Mouse (Mus musculus): ENCODE measurements around the gene Ddx42.
A peak's percentile ranks its signal among the peaks of the same experiment; 100 is the strongest.
"Not testable (repeated sequence)": the region's sequence is repeated elsewhere in the genome, so short reads cannot be mapped to it uniquely, and the experiment has no call there.

Ddx42 gene

GRCm38 (mm10) chr11:106216730-106217490 lies at the start of gene Ddx42:
Gene Ddx42, plus strand, starts transcription at chr11:106216926.
- DNase-seq = peak; percentile 93

DNA sequence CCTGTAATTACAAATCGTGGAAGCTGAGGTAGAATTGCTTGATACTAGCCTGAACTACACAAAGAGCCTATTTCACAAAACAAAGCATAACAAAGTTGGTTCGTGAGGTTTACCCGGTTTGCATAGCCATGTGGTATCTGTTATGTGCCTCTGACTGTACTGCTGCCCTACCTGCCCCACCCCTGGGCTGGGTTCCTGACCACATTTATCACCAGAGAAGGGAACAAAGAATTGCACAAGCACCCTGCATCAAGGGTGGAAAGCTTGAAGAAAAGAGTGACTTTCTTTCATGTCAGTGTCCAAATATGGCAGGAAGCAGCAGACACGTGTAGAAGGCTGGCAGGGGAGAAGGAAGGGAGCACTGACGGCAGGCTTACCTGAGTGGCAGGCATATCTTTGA lies 49.3 kb upstream of the Ddx42 start:
- DNase-seq = peak; percentile 74

DNA sequence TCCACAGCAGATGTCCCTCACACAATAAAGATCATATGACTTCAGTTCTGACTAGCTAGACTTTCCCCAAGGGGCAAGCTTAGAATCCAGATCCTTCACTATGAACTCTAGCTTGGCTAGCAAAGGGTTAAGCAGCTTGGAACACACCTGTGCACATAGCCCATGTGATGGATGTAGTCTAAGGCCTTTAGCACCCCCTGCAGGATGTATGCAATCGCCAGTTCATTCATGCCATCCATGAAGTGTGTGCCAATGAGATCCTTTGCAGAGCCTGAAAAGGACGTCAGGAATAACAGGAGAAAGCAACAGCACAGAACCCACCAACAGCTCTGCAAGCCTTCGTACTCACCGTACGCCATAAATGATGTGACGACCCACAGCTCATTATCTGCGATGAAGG lies 45.9 kb upstream of the Ddx42 start:
- DNase-seq = peak; percentile 88

- DNase-seq = no peak
Observed at GRCm38 (mm10) chr11:106173228-106173627, 43.5 kb upstream of the Ddx42 start.

DNA sequence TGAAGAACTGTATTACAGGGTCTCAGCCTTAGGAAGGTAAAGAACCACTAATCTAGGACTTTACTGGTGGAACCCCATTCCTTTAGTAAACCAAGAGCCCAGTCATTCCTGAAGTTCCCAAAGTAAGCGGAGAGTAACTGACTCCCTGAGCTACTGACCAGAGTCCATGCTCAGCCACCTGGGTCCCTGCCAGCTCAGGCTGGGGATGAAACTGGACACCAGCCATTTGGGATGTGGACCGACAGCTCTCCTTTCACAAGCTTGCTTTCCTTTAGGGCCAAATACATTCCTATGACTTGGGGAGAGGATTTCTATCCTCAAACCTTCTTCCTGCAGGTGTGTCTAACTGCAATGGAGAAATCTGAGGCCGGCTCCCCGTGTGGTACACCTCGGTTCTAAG lies 42.4 kb upstream of the Ddx42 start:
- no peak for DNase-seq

- DNase-seq = no peak
Observed at GRCm38 (mm10) chr11:106175081-106175480, 41.6 kb upstream of the Ddx42 start.

DNA sequence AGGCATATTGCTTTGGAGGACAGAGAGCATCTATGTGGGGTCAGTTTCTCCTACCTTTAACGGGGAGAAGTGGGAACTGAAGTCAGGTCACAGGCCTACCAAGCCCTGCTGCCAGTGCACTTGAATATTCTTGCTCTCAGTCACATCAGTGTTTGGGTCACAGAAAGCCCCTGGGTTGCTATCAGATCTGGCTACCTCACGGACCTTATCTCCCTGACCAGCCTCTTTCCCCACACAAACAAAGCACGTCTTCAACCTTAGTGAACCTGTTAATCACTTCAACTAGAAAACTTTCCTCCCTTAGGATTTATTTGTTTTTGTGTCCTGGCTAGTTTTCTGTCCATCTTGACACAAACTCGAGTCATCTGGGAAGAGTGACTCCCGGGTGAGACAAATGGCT lies 40.4 kb upstream of the Ddx42 start:
- DNase-seq = no peak

DNA sequence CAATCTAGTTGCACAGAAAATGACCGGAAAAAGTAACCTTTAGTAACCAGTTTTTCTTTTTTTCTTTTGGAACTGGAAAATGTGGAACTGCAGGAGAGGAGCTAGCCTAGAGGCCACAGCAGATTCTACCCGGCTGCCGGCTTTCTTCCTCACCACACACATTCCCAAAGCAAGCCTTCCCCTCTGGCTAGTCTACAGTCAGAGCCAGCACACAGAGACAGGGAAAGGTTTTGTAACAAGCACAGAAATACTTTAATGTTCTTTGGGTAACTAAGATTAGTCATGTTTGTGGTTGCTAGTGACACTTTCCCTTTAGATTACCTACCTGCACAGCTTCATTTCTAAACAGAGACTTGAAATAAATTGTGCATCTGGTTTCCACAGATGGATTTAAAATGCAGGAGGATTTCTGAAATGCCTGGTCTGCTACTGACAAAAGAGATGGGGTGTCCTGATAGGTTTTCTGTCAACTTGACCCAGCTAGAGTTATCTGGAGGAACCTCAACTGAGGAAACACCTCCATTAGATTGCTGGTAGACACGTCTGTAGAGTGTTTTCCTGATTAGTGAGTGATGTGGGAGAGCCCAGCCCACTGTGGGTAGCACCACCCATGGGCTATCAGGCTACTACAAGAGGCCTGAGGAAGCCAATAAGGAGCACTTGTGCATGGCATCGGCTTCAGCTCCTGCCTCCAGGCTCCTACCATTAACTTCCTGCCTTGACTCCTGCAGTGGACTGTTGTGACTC lies 38.5 kb upstream of the Ddx42 start:
- no peak for DNase-seq

DNA sequence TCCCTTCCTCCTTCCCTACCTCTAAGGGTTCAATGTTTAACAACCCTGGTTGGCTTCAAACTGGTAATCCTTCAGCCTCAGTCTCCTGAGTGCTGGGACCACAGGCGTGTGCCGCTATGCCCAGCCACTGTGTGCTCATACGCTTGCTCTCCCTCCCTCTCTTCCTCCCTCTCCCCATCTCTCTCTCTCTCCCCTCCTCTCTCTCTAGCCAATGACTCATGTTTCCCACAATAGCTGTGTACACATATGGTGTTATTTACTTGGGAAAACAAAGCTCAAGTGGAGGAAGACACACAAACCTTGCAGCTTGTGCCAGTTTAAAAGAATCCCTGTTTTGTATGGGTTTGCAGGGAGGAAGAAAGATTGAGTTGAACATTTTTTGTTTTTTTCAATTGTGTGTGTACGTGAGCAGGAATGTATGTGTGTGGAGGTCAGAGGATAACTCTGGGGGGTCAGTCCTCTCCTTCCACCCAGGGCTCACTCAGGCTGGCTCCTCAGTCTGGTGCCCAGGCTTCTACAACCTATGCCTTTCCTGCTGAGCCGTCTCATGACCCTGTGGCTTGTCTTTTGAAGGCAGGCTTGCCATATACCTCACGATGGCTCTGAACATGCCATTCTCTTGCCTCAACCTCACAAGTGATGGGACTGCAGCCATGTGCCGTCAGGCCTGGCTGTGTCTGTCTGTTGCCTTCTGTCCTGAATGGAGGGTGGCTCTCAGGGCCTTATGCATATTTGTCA lies 36.8 kb upstream of the Ddx42 start:
- no peak for DNase-seq

- no peak for DNase-seq
Observed at GRCm38 (mm10) chr11:106180449-106180801, 36.3 kb upstream of the Ddx42 start.

DNA sequence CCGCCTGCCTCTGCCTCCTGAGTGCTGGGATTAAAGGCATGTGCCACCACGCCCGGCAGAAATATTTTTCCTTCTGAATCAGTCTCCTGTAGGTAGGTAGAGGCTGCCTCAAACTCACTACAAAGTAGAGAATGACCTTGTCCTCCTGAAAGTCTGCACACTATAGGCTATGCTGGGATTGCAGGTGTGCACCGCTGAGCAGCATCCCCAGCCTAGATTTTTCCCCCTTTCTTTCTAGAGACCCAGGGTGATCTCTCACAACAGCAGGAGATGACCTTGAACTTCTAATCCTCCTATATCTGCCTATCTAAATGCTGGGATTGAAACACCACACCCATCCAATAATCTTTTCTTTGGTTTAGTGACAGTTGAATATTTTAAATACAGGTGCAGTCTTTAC lies 29.4 kb upstream of the Ddx42 start:
- DNase-seq = no peak

GRCm38 (mm10) chr11:106191716-106192115 lies 25.0 kb upstream of the Ddx42 start:
- DNase-seq = no peak

- DNase-seq = no peak
Observed at GRCm38 (mm10) chr11:106192241-106192640, 24.5 kb upstream of the Ddx42 start.

DNA sequence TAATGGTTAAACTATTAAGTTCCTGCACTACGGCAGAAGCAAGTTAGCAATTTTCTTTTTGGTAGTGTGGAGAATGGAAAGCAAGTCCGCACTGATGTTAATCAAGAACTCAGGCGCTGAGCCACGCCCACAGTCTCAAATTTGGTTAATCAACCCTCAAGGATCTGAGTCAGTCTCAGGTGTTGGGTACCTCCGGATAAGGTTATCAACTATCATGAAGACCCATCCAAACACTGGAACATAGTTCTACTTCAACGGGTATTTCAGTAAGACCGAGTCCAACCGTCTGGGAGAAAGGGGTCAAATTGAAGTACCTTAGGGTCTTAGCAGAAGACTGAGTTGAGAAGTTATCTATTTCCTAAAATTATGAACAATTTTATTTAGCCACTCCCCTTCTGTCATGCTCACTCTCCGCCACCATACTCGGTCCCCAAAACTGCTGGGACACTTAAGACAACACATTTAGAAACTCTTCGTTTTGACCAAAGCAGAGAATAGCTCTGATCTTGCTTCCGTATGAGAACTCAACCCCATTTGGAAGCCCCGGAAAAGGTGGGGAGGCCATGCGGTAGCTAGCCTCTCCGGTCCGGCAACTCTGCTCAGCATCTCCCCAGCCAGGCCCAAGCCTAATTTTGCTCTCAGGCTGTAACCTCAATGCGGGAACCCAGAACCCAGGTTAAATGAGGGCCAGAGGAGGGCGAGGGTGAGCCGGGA lies 23.9 kb upstream of the Ddx42 start:
- peak; percentile 19 for DNase-seq

DNA sequence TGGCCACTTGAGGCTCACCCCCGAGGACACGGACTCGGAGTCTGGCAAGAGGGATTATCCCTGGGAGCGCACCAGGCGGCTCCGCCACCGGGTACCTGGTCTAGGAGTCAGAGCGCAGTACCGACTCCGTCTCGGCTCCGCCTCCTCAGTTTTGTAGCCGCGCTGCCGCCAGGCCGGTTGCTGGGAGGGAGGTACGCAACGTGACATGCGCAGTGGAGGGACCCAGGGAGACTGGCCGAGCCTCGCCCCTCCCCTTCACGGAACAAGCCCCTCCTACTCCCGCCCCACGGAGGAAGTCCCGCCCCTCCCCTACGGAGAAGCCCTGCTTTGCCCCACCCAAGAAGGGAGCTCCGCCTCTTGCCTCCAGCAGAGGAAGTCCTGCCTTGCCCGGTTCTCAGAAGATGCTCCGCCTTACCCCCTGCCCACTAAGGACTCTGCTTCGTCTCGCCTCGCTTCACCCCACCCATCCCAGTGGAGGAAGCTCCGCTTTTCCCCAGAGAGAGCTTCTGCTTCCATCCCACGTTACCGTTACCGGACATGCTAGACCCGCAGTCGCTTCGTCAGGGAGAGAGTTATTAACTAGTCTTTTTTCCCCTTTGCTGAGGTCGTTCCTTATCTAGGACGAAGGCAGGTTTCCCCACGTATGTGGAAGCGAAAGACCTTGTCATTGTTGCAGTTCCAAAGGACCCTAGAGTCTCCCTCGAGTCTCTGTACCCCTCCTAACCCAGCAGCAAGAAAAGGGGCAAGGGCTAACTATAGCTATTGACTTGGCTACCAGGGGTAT lies 23.2 kb upstream of the Ddx42 start:
- peak; percentile 98 for DNase-seq

GRCm38 (mm10) chr11:106194155-106194541 lies 22.6 kb upstream of the Ddx42 start:
- DNase-seq = no peak

- no peak for DNase-seq
Observed at GRCm38 (mm10) chr11:106194891-106195290, 21.8 kb upstream of the Ddx42 start.

DNA sequence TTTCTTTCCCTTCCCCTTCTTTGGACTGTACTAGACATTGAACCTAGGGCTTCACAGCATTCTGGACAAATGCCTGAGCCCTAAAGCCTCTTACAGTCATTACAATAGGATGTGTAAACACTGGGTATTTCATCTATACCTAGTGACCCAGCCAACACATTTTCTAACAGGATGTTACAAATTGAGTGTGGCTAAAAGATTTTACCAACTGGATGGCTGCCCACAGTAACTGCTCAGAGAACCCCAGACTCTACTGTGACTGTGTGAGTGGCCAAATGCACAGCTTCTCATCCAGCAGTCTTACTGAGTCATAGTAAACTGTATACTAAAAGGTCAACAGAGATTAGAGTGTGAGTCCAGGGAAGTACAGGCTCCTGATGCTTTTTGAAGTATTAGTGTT lies 21.4 kb upstream of the Ddx42 start:
- DNase-seq = no peak

GRCm38 (mm10) chr11:106198277-106198676 lies 18.4 kb upstream of the Ddx42 start:
- no peak for DNase-seq

DNA sequence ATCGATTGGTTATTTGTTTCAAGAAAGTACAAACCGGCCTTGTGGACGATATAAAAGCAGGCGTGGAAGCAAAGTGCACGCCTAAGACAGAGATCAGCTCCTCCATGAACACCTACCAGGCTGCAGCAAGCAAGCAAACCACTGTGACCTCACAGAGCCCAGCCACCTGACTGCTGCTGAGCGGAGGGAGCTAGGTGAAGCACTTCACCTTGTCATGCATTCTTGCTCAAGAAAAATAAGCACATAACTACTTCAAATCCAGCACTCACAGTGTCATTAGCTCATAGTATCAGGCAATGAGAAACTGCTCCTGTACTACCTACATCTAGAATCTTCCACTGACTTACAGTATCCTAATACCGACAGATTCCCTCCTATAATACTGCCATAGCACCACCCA lies 16.7 kb upstream of the Ddx42 start:
- DNase-seq = not testable (repeated sequence)

- DNase-seq = peak; percentile 13
Observed at GRCm38 (mm10) chr11:106200756-106201155, 16.0 kb upstream of the Ddx42 start.
